Mouse (Mus musculus): Measurements from ENCODE around the gene Timp2. TPM values are rescaled to one million over a fixed set of nuclear protein-coding genes. Genes with fewer than 3 reads are reported as not detected.
"Not testable (repeated sequence)": the region's sequence is repeated elsewhere in the genome, so short reads cannot be mapped to it uniquely, and the experiment has no call there.

Timp2 gene
- 10 to 100 TPM; 77.3 to 96.4 TPM for total RNA-seq (2021)
- long read RNA-seq, experiment 1, transcript Timp2-201 (5 exons, 3,709 nt), result major isoform, 54 of 81 reads
- long read RNA-seq, experiment 1, partial matches to known transcripts, result 0 of 81 reads
- long read RNA-seq, experiment 1, other reads (novel, unspliced or antisense), result 27 of 81 reads
- long read RNA-seq, experiment 2, transcript Timp2-201 (5 exons, 3,709 nt), result major isoform, 88 of 118 reads
- long read RNA-seq, experiment 2, partial matches to known transcripts, result 1 of 118 reads
- long read RNA-seq, experiment 2, other reads (novel, unspliced or antisense), result 29 of 118 reads

- DNase-seq, result no peak
These were observed at the start of gene Timp2 for GRCm38 (mm10) chr11:118355640-118356039. Gene Timp2, minus strand, starts transcription at chr11:118355740.

DNA sequence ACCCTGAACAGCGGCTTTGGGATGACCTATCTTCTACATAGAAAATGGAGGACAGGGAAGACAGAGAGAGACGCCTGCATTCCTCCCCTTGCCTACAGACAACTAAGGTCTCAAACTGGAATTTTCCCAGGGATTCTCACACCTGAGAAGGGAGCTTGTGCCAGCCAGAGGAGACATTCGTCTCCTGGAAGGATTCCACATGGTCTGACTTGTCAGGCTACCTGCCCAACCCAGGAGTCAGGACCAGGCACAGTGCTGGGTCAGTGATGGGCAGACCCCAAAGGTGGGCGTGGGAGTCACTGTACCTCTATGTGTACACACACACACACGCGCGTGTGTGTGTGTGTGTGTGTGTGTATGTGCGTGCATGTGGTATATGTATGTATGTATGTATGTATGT lies 49.8 kb upstream of the Timp2 start:
- DNase-seq, result no peak

DNA sequence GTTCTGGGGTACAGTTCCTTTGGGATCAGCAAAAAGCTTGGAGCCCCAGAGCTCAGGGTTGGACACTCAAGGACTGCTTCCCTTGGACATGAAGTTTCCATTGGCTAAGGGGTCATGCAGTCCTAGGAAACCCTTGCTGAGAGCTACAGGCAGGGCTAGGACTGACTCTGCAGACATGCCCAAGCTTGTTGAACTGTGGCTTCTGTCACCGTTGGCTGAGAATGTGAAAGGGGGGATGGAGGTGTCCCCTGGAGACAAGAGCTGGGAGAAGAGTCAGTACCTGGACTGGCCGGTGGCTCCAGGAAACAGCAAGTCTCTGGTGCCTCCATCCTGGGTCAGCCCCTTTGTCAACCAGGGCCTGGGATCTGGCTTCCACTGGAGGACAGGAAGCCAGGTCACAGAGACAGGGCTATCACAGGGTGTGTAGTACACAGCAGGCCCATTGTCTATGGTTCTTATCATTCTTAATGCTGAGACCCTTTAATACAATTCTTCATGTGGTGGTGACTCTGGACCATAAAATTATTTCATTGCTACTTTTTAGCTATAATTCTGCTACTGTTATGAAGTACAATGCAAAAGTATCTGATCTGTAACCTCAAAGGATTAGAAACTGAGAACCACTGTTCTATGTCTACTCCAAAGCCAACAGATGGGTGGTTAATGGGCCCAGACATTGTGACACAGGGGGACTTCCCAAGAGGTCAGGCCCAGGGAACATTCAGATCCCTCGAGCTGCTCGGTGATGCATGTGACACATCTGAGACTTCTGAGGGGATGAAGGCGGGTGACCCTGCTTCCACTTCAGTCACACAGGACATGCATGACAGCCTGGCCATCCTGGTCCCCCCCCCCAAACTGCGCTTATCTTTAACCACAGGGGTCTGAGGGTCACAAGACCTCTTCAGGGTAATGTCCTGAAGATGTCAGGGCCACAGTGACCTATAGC lies 48.7 kb upstream of the Timp2 start:
- DNase-seq, result no peak

DNA sequence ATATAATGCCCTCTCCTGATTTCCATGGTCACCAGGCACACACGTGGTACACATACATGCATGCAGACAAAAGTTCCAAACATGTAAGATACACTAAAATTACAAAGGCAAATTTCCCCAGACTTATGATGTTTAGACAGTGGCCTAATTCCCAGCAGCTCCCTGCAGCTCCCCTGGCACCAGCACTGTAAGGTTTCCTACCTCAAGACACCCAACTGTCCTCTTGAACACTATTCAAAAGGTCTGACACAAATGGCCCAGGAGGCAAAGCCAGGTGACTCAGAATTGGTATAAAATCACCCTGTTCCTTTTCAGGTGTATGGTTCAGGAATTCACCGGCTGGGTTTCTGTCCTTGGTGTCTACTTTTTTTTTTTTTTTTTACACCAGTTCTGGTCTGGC lies 47.6 kb upstream of the Timp2 start:
- DNase-seq, result no peak

- peak; percentile 70 for DNase-seq
These were observed 46.3 kb upstream of the Timp2 start, which contains the start of gene Lgals3bp for GRCm38 (mm10) chr11:118401760-118402280. Gene Lgals3bp, minus strand, starts transcription at chr11:118402092.

DNA sequence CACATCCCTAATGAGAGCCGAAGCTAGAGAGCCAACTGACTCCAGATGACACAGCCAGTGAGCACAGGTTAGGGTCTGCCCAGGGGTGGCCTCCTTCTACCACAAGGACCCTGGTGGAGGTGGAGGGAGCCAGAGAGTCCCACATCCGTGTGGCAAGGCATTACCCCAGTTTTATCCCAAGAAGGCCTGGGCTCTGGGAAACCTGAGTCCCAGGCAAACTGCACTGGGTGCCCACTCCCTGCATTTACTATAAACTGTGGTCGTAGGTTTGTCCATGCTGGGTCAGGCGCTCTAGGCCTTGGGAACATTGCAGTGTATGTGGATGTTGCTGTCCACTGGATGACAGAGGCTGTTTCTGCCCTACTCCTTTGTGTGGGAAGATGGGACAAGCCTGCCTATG lies 45.7 kb upstream of the Timp2 start:
- no peak for DNase-seq

DNA sequence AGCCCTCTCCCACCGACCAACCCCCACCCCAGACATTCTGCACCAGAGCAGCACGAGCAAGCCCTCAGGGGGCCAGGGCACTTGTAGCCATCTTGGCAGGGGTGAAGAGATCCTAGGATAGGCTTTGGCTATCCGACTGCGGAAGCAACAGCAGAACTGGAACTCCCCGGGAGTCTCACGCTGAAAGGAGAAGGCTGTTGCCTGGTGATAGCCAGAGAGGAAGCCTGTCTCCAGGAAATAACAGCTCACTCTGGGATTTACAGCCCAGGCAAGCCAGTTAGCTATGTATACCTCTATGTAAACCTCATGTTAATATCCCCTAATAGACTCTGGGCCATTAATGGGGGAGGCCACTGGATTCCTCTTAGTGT lies 45.0 kb upstream of the Timp2 start:
- DNase-seq, result no peak

GRCm38 (mm10) chr11:118399891-118400565 lies 44.5 kb upstream of the Timp2 start:
- no peak for DNase-seq

GRCm38 (mm10) chr11:118397806-118398530 lies 42.4 kb upstream of the Timp2 start:
- no peak for DNase-seq

DNA sequence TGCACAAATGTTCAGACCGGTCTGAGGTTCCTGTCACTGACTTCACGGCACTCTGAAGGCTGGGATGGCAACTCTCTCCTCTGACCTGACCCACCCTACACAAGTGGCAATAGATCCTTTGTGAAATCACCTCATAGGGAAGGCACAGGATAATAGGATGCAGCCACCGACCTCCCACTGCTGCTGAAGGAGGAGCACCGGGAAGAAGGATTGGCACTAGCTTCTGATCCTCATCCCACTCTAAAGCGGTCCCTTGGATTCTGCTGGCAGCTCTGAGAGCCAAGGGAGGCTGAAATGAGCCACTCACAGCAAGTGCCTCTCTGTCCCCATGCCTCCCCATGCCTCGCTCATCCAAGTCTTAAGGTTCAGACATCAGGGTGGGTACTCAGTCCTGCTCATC lies 39.0 kb upstream of the Timp2 start:
- DNase-seq, result no peak

- DNase-seq, result no peak
These were observed 38.5 kb upstream of the Timp2 start for GRCm38 (mm10) chr11:118393991-118394390.

DNA sequence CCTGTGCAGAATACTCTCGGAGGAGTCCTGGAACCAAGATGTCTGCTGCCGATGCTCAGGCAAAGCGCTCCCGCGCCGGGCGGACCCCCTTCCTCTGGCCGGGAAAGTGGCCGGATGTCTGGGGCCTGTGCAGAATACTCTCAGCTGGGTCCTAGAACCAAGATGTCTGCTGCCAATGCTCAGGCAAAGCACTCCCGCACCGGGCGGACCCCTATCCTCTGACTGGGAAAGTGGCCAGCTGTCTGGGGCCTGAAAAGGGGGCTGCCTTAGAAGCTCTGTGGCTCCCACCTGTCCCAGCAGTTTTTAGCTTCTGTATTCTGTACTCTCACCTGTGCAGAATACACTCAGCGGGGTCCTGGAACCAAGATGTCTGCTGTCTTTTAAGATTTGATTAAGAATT lies 32.3 kb upstream of the Timp2 start:
- DNase-seq, result not testable (repeated sequence)

GRCm38 (mm10) chr11:118379251-118380009 lies 23.9 kb upstream of the Timp2 start:
- DNase-seq, result peak; percentile 78

GRCm38 (mm10) chr11:118378656-118379055 lies 23.1 kb upstream of the Timp2 start:
- no peak for DNase-seq

DNA sequence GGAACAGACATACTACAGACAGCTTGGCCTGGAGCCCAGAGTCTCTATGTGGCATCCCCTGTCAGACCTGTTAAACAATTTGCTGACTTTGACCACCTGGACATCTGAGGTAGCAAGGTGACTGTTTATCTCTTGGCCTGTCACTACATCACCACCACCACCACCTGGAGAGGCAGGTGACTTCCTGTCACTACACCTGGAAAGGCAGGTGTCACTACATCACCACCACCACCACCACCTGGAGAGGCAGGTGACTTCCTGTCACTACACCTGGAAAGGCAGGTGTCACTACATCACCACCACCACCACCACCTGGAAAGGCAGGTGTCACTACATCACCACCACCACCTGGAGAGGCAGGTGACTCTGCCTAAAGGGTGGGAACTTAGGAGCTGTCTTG lies 20.8 kb upstream of the Timp2 start:
- DNase-seq, result not testable (repeated sequence)

DNA sequence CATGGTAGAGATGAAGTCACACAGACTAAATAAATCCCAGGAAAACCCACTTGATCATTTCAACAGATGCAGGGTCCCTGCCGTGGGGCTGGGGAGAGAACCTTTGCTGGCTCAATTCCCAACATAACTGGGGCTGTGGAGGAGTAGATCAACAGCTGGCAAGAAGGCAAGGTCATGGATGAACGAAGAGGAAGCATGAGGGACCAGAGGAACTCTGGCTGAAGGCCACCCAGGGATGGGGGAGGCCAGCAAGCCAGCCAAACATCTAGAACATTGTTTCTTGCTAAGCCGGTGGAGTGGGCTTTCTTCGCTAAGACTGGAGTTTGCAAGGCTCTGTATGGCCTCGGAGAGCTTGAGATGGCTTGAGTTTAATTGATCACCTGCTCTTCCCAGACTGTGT lies 20.3 kb upstream of the Timp2 start:
- no peak for DNase-seq

GRCm38 (mm10) chr11:118375461-118375860 lies 19.9 kb upstream of the Timp2 start:
- DNase-seq, result no peak

- no peak for DNase-seq
These were observed 19.5 kb upstream of the Timp2 start for GRCm38 (mm10) chr11:118375006-118375405.

GRCm38 (mm10) chr11:118374506-118374905 lies 19.0 kb upstream of the Timp2 start:
- DNase-seq, result no peak

DNA sequence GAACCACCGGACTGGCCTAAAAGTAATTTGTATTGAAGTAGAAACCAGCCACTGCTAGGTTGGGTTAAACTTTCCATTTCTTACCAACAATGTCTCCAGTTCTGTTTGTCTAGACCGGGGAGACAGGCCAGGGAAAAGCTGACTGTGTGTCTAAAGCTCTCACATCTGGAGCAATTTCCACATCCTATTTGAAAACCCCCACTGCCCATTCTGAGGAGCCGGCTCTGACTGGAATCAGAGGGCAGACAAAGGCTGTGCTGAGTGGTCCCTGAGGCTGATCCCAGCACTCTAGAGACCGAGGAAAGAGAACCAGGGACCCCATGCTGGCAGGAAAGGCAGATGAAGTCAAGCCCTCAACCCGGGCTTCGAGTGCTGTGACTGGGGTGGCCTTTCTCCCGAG lies 17.1 kb upstream of the Timp2 start:
- DNase-seq, result no peak

- DNase-seq, result peak; percentile 3
These were observed 16.3 kb upstream of the Timp2 start for GRCm38 (mm10) chr11:118371876-118372275.
